Mouse (Mus musculus) limb, embryonic 14.5 days (tissue): Measurements from ENCODE around the gene Lhfp. TPM values are rescaled to one million over a fixed set of nuclear protein-coding genes. Genes with fewer than 3 reads are reported as not detected.

Experiments used
- ATAC-seq: fragments of 200-750 bp; cut with Nextera tagmentation; 2 replicates; pipeline ENCODE4 v1.8.0; 2017; ENCODE audit warnings: low read depth, moderate number of reproducible peaks, moderate TSS enrichment; ENCODE audit not compliant: low FRiP score
- DNase-seq: peaks from one replicate; pipeline ENCODE4 v3.0.0-alpha.2; 2015; ENCODE audit warnings: low spot score
- H3K27ac ChIP-seq: fragments of 300-500 bp; sonication (generic); replicated peaks from 2 replicates; pipeline ENCODE4 v1.5.1; 2014; ENCODE audit warnings: low read depth, mild to moderate bottlenecking, low read length, moderate library complexity, mixed read lengths
- H3K27me3 ChIP-seq: fragments of 300-500 bp; sonication (generic); 2 replicates; pipeline ENCODE4 v1.6.1; 2014; ENCODE audit warnings: low read length, mixed read lengths; ENCODE audit not compliant: control insufficient read depth, insufficient read depth
- H3K36me3 ChIP-seq: fragments of 300-500 bp; sonication (generic); 2 replicates; pipeline ENCODE4 v1.6.1; 2014; ENCODE audit warnings: mild to moderate bottlenecking, low read length, moderate library complexity, mixed read lengths; ENCODE audit not compliant: control insufficient read depth, insufficient read depth
- H3K4me1 ChIP-seq: fragments of 300-500 bp; sonication (generic); 2 replicates; pipeline ENCODE4 v1.6.1; 2014; ENCODE audit warnings: antibody characterized with exemption, low read length, mixed read lengths; ENCODE audit not compliant: control insufficient read depth, insufficient read depth
- H3K4me2 ChIP-seq: fragments of 300-500 bp; sonication (generic); replicated peaks from 2 replicates; pipeline ENCODE4 v1.6.1; 2014; ENCODE audit warnings: low read depth, mild to moderate bottlenecking, low read length, moderate library complexity; ENCODE audit not compliant: severe bottlenecking
- H3K4me3 ChIP-seq: fragments of 300-500 bp; sonication (generic); replicated peaks from 2 replicates; pipeline ENCODE4 v1.5.1; 2014; ENCODE audit warnings: low read length
- H3K9ac ChIP-seq: fragments of 300-500 bp; sonication (generic); 2 replicates; pipeline ENCODE4 v1.6.1; 2014; ENCODE audit warnings: mild to moderate bottlenecking, low read depth, low read length, moderate library complexity; ENCODE audit not compliant: severe bottlenecking
- H3K9me3 ChIP-seq: fragments of 300-500 bp; sonication (generic); 2 replicates; pipeline ENCODE4 v1.6.1; 2016; ENCODE audit warnings: low read length; ENCODE audit not compliant: control insufficient read depth
- POLR2A ChIP-seq: fragments of 200-500 bp; IDR thresholded peaks from 2 replicates; pipeline ENCODE4 v1.8.0; 2012; ENCODE audit warnings: inconsistent platforms, mild to moderate bottlenecking, moderate library complexity, borderline replicate concordance; ENCODE audit not compliant: insufficient read depth, insufficient read length; ENCODE audit errors: extremely low read depth
- WGBS: fragments of 180-500 bp; shearing (Covaris S2); extraction: QIAGEN DNeasy Blood & Tissue Kit; methylation state at CpG from one replicate; pipeline ENCODE4 v1.1.7; 2014; 5-methylcytosine and 5-hydroxymethylcytosine counted together
- polyA plus RNA-seq, 2 experiments: library from polyadenylated mRNA; depleted of rRNA in 1 of 2; stranded (reverse) in 1 of 2; unstranded in 1 of 2; fragments of >200 nt; fragmentation: Nextera tagmentation in 1 of 2; extraction: Ambion mirVana in 1 of 2; gene quantifications; 2 replicates each; pipeline versions ENCODE4 v1.2.1 to v1.2.3; 2012 to 2014

The Lhfp gene
- polyA plus RNA-seq, 2 experiments: 83.3 to 94.0 TPM

DNA sequence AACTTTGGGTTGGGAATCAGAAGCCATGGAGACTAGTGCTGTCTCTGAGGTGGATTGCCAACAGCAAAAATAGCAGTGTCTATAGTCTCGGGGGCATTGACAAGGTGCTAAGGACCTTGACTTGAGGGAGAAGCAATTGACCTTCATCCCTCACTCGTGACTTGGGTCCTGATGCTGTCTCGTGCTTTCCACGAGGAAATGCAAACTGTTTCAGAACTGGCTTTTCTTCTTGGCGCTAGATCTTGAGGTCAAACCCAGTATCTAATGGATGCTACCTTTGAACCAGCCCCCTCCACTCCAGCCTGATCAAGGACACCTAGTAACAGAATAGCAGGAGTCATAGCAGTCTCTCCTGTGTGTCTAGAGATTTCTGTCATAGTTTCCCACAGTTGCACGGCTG is 78.7 kb downstream of the Lhfp start:
- H3K27ac ChIP-seq: no peak overlapping the region
- ATAC-seq (no peak), DNase-seq (no peak)
- H3K27me3 ChIP-seq: no peaks in the 10 kb centered on the region
- H3K9ac ChIP-seq: no peak overlapping the region
- no peaks in the 10 kb centered on the region for H3K4me1 ChIP-seq
- TF ChIP-seq POLR2A: no peak
- H3K4me2 ChIP-seq: no peak overlapping the region
- no peaks in the 10 kb centered on the region for H3K9me3 ChIP-seq
- H3K36me3 ChIP-seq: no peaks in the 10 kb centered on the region
- 94% methylated on average over 6 of the region's 6 CpGs for WGBS
- no peak overlapping the region for H3K4me3 ChIP-seq

DNA sequence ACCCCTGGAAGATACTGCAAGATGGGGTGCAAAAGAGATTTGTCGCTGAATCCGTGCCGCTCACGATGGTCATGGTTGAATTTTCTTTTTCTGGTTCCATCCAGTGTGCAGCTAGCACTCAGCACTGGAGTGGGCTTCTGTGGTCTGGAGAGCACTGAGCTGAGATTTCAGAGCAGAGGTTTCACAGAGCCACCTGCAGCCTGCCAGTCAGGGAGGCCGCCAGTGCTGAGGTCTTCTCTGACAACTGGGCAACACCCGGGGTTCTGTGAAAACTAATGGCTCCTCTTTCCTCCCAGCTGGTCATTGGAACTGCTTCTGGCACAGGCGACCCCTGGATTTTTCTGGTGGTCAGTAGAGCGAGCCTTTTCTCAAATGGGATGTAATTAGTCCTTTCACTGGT is 84.2 kb downstream of the Lhfp start:
- Histone ChIP-seq H3K4me3 (no peak overlapping the region), H3K27ac (no peak overlapping the region), H3K9me3 (no peaks in the 10 kb centered on the region), H3K9ac (no peak overlapping the region), H3K4me1 (no peaks in the 10 kb centered on the region), H3K36me3 (no peaks in the 10 kb centered on the region), H3K27me3 (no peaks in the 10 kb centered on the region), H3K4me2 (no peak overlapping the region)
- no peak for DNase-seq
- no peak for TF ChIP-seq POLR2A
- ATAC-seq: no peak
- WGBS: 56% methylated on average over 8 of the region's 8 CpGs

DNA sequence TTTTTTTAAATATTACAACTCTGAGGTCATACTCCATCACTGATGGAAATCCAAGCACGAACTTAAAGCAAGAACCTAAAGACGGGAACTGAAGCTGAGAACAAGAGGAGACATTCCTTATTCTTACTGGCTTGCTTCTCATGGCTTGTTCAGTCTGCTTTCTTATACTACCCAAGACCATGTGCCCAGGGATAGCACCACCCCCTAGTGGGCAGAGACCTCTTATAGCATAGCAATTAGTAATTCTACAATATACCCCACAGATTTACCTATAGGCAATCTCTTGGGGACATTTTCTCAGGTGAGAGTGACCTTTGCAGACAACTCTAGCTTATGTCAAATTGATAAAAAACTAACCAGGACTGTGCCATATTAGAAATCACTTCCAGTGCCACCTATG is 97.5 kb downstream of the Lhfp start:
- Histone ChIP-seq H3K9ac (no peak overlapping the region), H3K36me3 (no peaks in the 10 kb centered on the region), H3K27ac (no peak overlapping the region), H3K4me2 (no peak overlapping the region), H3K4me1 (no peaks in the 10 kb centered on the region), H3K9me3 (no peaks in the 10 kb centered on the region), H3K4me3 (no peak overlapping the region), H3K27me3 (no peaks in the 10 kb centered on the region)
- no peak for TF ChIP-seq POLR2A
- WGBS: 95% methylated on average over 2 of the region's 2 CpGs
- ATAC-seq (no peak), DNase-seq (no peak)

DNA sequence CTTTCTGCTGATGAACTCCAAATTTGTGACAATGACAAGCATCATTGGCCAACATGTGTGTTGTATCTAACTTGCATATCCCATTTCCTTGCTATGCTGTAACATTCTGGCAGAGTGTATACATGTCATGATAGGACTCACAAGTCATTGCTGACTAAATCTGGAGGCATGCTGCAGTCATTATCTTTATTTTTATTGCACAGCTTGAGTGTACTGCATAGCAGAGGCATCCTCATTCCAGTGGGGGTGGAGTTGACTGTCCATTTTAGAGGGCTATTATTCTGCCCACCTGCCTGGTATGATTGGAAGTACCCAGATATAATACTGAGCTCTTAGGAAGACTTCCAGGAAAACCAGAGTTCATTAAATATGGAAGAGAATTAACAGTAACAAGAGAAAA is 97.9 kb downstream of the Lhfp start:
- H3K4me2 ChIP-seq: no peak overlapping the region
- no peaks in the 10 kb centered on the region for H3K27me3 ChIP-seq
- no peak overlapping the region for H3K9ac ChIP-seq
- TF ChIP-seq POLR2A: no peak
- no peaks in the 10 kb centered on the region for H3K9me3 ChIP-seq
- no peak for ATAC-seq
- no peak overlapping the region for H3K27ac ChIP-seq
- H3K36me3 ChIP-seq: no peaks in the 10 kb centered on the region
- no peak for DNase-seq
- no peaks in the 10 kb centered on the region for H3K4me1 ChIP-seq
- H3K4me3 ChIP-seq: no peak overlapping the region

DNA sequence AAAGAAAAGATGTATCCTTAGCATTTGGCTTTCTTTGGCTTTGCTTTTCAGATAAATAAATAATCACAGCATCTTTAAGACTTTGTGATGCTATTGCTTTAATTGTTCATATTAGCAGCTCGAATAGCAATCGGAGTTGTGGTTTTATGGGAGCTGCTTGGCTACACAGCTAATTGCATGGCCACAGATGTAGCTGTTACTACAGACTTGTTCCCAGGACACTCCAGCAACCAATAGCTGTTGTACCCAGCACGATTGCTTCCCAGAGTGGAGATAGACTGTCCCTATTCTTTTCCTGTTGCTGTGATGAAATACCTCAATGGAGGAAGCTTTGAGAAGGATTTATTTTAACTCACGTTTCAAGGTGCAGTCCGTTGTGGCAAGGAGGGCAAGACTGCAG is 98.3 kb downstream of the Lhfp start:
- ATAC-seq: no peak
- Histone ChIP-seq H3K9ac (no peak overlapping the region), H3K4me2 (no peak overlapping the region), H3K27me3 (no peaks in the 10 kb centered on the region), H3K4me1 (no peaks in the 10 kb centered on the region), H3K9me3 (no peaks in the 10 kb centered on the region), H3K27ac (no peak overlapping the region), H3K36me3 (no peaks in the 10 kb centered on the region), H3K4me3 (no peak overlapping the region)
- 59% methylated on average over 5 of the region's 5 CpGs for WGBS
- TF ChIP-seq POLR2A: no peak
- DNase-seq: no peak

DNA sequence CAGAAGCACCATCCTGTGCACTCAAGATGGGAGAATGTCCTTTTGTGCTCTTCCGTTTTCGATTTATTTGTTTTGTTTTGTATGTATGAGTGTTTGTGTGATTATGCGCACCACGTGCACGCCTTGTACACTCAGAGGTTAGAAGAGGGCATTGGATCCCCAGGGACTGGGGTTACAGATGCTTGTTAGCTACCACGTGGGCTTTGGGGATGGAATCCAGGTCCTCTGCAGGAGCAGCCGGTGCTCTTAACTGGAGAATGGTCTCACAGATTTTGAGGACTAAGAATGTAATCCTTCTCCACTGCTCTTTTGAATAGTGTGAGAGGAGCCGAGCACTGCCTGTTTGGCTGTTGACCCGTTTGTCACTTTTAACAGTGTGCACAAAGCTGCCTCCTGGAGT is 101.2 kb downstream of the Lhfp start:
- no peaks in the 10 kb centered on the region for H3K4me1 ChIP-seq
- no peak overlapping the region for H3K4me3 ChIP-seq
- H3K27ac ChIP-seq: no peak overlapping the region
- no peaks in the 10 kb centered on the region for H3K9me3 ChIP-seq
- ATAC-seq: no peak
- 76% methylated on average over 9 of the region's 9 CpGs for WGBS
- no peak overlapping the region for H3K9ac ChIP-seq
- no peaks in the 10 kb centered on the region for H3K27me3 ChIP-seq
- DNase-seq: no peak
- TF ChIP-seq POLR2A: no peak
- H3K4me2 ChIP-seq: no peak overlapping the region
- no peaks in the 10 kb centered on the region for H3K36me3 ChIP-seq
